Mouse (Mus musculus): Measurements from ENCODE around the gene Oxt. TPM values are rescaled to one million over a fixed set of nuclear protein-coding genes. Genes with fewer than 3 reads are reported as not detected.
"Not testable (repeated sequence)": the region's sequence is repeated elsewhere in the genome, so short reads cannot be mapped to it uniquely, and the experiment has no call there.

Gene Oxt
- total and polyA plus RNA-seq, 2 experiments from 2014 or later = not detected

GRCm38 (mm10) chr2:130568921-130569320, 7.1 kb upstream of the Oxt start:
- Histone ChIP-seq H3K27ac (ENCODE audit: low read depth) (no peak overlapping the region), H3K4me3 (ENCODE audit: low read depth, low read length) (no peak overlapping the region), H3K9ac (replicated peaks; ENCODE audit: low read depth, low read length) (no peak overlapping the region), H3K9me3 (replicated peaks; ENCODE audit: control insufficient read depth, low read length) (no peaks in the 10 kb centered on the region), H3K4me1 (ENCODE audit: control insufficient read depth, insufficient read depth) (peaks cover 7% of the 10 kb centered on the region; the same call in 1 of the 2 replicates), H3K36me3 (replicated peaks; ENCODE audit: control insufficient read depth, insufficient read depth, low read length) (peaks cover 22% of the 10 kb centered on the region), H3K4me2 (ENCODE audit: low read depth, low read length) (no peak overlapping the region), H3K27me3 (ENCODE audit: control insufficient read depth, insufficient read depth, low read length) (no peaks in the 10 kb centered on the region)
- no peak for TF ChIP-seq CTCF (IDR thresholded peaks at IDR 0.05; ENCODE audit: low read depth)
- TF ChIP-seq EP300 (IDR thresholded peaks at IDR 0.05; ENCODE audit: low read depth) = no peak
- 72% methylated on average over 4 of the region's 4 CpGs for WGBS
- no peak for DNase-seq (ENCODE audit: low spot score)
- ATAC-seq (ENCODE audit: insufficient read depth, low read depth) = no peak

DNA sequence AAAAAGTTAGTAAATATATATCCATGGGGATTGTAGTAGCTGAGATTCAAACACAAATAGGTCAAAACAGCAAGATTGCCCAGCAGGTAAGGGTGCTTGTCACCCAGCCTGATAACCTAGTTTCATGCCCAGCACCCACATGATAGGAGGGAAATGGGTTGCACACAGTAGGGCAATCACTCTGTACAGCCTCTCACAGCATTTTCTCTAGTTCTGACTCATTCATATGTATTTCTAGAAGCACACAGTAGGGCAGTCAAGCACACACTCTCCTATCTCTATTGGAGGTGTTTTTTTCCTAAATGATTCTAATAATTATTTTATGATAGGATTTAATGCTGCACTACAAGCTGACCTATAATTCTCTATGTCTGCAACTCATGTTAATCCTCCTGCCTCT, 6.0 kb upstream of the Oxt start:
- no peak for ATAC-seq (ENCODE audit: insufficient read depth, low read depth)
- Histone ChIP-seq H3K27me3 (ENCODE audit: control insufficient read depth, insufficient read depth, low read length) (0 out of 2 replicates have a peak, but pooled peaks cover under 1% of the 10 kb centered on the region), H3K4me2 (ENCODE audit: low read depth, low read length) (no peak overlapping the region), H3K9me3 (replicated peaks; ENCODE audit: control insufficient read depth, low read length) (no peaks in the 10 kb centered on the region), H3K4me3 (ENCODE audit: low read depth, low read length) (no peak overlapping the region), H3K4me1 (ENCODE audit: control insufficient read depth, insufficient read depth) (0 out of 2 replicates have a peak, but pooled peaks cover under 1% of the 10 kb centered on the region), H3K9ac (replicated peaks; ENCODE audit: low read depth, low read length) (no peak overlapping the region), H3K36me3 (replicated peaks; ENCODE audit: control insufficient read depth, insufficient read depth, low read length) (peaks cover 22% of the 10 kb centered on the region), H3K27ac (ENCODE audit: low read depth) (no peak overlapping the region)
- no peak for DNase-seq (ENCODE audit: low spot score)
- TF ChIP-seq CTCF (IDR thresholded peaks at IDR 0.05; ENCODE audit: low read depth) = no peak
- no peak for TF ChIP-seq EP300 (IDR thresholded peaks at IDR 0.05; ENCODE audit: low read depth)

- H3K9me3 ChIP-seq (replicated peaks; ENCODE audit: control insufficient read depth, low read length) = no peaks in the 10 kb centered on the region
- no peaks in the 10 kb centered on the region for H3K36me3 ChIP-seq (replicated peaks; ENCODE audit: control insufficient read depth, insufficient read depth, low read length)
- no peaks in the 10 kb centered on the region for H3K4me1 ChIP-seq (ENCODE audit: control insufficient read depth, insufficient read depth)
- DNase-seq (ENCODE audit: low spot score) (no peak), ATAC-seq (ENCODE audit: insufficient read depth, low read depth) (no peak)
- WGBS = 84% methylated on average over 5 of the region's 5 CpGs
- no peak for TF ChIP-seq EP300 (IDR thresholded peaks at IDR 0.05; ENCODE audit: low read depth)
- TF ChIP-seq CTCF (IDR thresholded peaks at IDR 0.05; ENCODE audit: low read depth) = no peak
- peaks cover 50% of the 10 kb centered on the region for H3K27me3 ChIP-seq (ENCODE audit: control insufficient read depth, insufficient read depth, low read length)
- no peak overlapping the region for H3K4me3 ChIP-seq (ENCODE audit: low read depth, low read length)
- H3K27ac ChIP-seq (ENCODE audit: low read depth) = no peak overlapping the region
- no peak overlapping the region for H3K4me2 ChIP-seq (ENCODE audit: low read depth, low read length)
- no peak overlapping the region for H3K9ac ChIP-seq (replicated peaks; ENCODE audit: low read depth, low read length)
Observed at GRCm38 (mm10) chr2:130574960-130575359, 1.0 kb upstream of the Oxt start.

DNA sequence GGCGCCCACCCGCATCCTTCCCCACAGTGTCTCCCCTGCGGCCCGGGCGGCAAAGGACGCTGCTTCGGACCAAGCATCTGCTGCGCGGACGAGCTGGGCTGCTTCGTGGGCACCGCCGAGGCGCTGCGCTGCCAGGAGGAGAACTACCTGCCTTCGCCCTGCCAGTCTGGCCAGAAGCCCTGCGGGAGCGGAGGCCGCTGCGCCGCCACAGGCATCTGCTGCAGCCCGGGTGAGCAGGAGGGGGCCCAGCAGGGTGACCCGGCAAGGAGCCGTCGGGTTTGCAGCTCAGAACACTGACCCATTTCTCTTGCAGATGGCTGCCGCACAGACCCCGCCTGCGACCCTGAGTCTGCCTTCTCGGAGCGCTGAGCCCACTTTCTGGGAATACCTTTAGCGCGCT, 591 bp downstream of the Oxt start:
- not testable (repeated sequence) for DNase-seq (ENCODE audit: low spot score); H3K27ac ChIP-seq (ENCODE audit: low read depth); H3K9me3 ChIP-seq (replicated peaks; ENCODE audit: control insufficient read depth, low read length); H3K9ac ChIP-seq (replicated peaks; ENCODE audit: low read depth, low read length); ATAC-seq (ENCODE audit: insufficient read depth, low read depth); H3K36me3 ChIP-seq (replicated peaks; ENCODE audit: control insufficient read depth, insufficient read depth, low read length); H3K4me1 ChIP-seq (ENCODE audit: control insufficient read depth, insufficient read depth)
- peak overlapping the region; percentile 57 for H3K4me2 ChIP-seq (ENCODE audit: low read depth, low read length)
- WGBS = 2% methylated on average over 28 of the region's 32 CpGs
- H3K27me3 ChIP-seq (ENCODE audit: control insufficient read depth, insufficient read depth, low read length) = peaks cover 66% of the 10 kb centered on the region
- H3K4me3 ChIP-seq (ENCODE audit: low read depth, low read length) = peak overlapping the region; percentile 42

- peaks cover 9% of the 10 kb centered on the region; the same call in 1 of the 2 replicates for H3K4me1 ChIP-seq (ENCODE audit: control insufficient read depth, insufficient read depth)
- H3K9ac ChIP-seq (replicated peaks; ENCODE audit: low read depth, low read length) = no peak overlapping the region; the same call in 1 of the 2 replicates
- ATAC-seq (ENCODE audit: insufficient read depth, low read depth) (no peak), DNase-seq (ENCODE audit: low spot score) (no peak)
- H3K9me3 ChIP-seq (replicated peaks; ENCODE audit: control insufficient read depth, low read length) = no peaks in the 10 kb centered on the region
- no peak overlapping the region for H3K27ac ChIP-seq (ENCODE audit: low read depth)
- WGBS = 17% methylated on average over 9 of the region's 9 CpGs
- H3K36me3 ChIP-seq (replicated peaks; ENCODE audit: control insufficient read depth, insufficient read depth, low read length) = no peaks in the 10 kb centered on the region
- H3K27me3 ChIP-seq (ENCODE audit: control insufficient read depth, insufficient read depth, low read length) = peaks cover 71% of the 10 kb centered on the region
- no peak for TF ChIP-seq EP300 (IDR thresholded peaks at IDR 0.05; ENCODE audit: low read depth)
- H3K4me2 ChIP-seq (ENCODE audit: low read depth, low read length) = peak overlapping the region; percentile 57
- H3K4me3 ChIP-seq (ENCODE audit: low read depth, low read length) = peak overlapping the region; percentile 42
Observed at GRCm38 (mm10) chr2:130577021-130577420, 1.0 kb downstream of the Oxt start.

GRCm38 (mm10) chr2:130577632-130578031, 1.7 kb downstream of the Oxt start:
- DNase-seq (ENCODE audit: low spot score) = no peak
- H3K4me3 ChIP-seq (ENCODE audit: low read depth, low read length) = no peak overlapping the region
- no peak; the same call in 1 of the 2 replicates for ATAC-seq (ENCODE audit: insufficient read depth, low read depth)

More at GRCm38 (mm10) chr2:130577632-130578031, 1.7 kb downstream of the Oxt start:
- H3K27ac ChIP-seq (ENCODE audit: low read depth) = no peak overlapping the region
- TF ChIP-seq EP300 (IDR thresholded peaks at IDR 0.05; ENCODE audit: low read depth) (no peak), CTCF (IDR thresholded peaks at IDR 0.05; ENCODE audit: low read depth) (no peak)
- no peaks in the 10 kb centered on the region for H3K36me3 ChIP-seq (replicated peaks; ENCODE audit: control insufficient read depth, insufficient read depth, low read length)
- 8% methylated on average over 12 of the region's 12 CpGs for WGBS
- no peaks in the 10 kb centered on the region for H3K9me3 ChIP-seq (replicated peaks; ENCODE audit: control insufficient read depth, low read length)
- no peak overlapping the region for H3K9ac ChIP-seq (replicated peaks; ENCODE audit: low read depth, low read length)
- peak overlapping the region; percentile 32 for H3K4me2 ChIP-seq (ENCODE audit: low read depth, low read length)
- peaks cover 76% of the 10 kb centered on the region for H3K27me3 ChIP-seq (ENCODE audit: control insufficient read depth, insufficient read depth, low read length)
- peaks cover 9% of the 10 kb centered on the region; the same call in 1 of the 2 replicates for H3K4me1 ChIP-seq (ENCODE audit: control insufficient read depth, insufficient read depth)

All from heart, postnatal 0 days (tissue).